11 mouse cellular contexts compared by ENCODE assay signal in the genomic region with DNA sequence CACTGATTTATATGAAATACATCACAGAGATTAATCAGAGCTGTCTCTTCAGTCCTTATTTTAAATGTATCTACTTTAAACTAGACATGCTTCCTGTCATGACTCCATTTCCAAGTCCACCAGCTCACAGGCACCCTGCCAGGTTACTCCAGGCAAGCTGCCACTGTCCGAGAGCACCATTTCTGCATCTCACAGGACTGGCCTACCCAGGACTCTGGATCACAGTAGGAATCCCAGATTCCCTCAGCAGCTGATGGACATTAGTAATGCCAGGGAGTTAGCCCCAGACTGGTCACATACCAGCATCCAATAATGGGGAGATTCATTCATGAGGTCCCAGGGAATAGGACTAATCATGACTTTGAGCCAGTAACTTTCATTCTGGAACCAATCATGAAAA. TPM values are rescaled to one million over a fixed set of nuclear protein-coding genes. Genes with fewer than 3 reads are reported as not detected.
DNase-seq lines count a peak whose midpoint lies in the region; ATAC-seq lines count a peak whose summit lies in the region.
"Had no signal": no experiment of that assay in that cellular context is flagged by ENCODE, and none has a peak within 500 bp of the region (broad histone marks: within the 10 kb centered on the region; RNA-seq: fewer than 3 reads in every experiment).

No protein-coding gene starts in this region.

- no peak overlapping the region for H3K27ac ChIP-seq in kidney, embryonic 14.5 days (ENCODE audit: low read depth, low read length)
- H3K27ac ChIP-seq: limb, embryonic 15.5 days; neural tube, embryonic 15.5 days had no signal

- H3K4me2 ChIP-seq in kidney, embryonic 14.5 days (replicated peaks; ENCODE audit: low read depth, low read length): no peak overlapping the region
- H3K4me2 ChIP-seq: limb, embryonic 15.5 days; neural tube, embryonic 15.5 days had no signal

- 75% methylated on average over 1 of the region's 1 CpGs for WGBS in kidney, embryonic 14.5 days

- no peak for ATAC-seq in kidney, embryonic 14.5 days (ENCODE audit: low FRiP score, low TSS enrichment)
- ATAC-seq in megakaryocyte progenitor cell, adult 5-6 weeks (replicated peaks; ENCODE audit: poor library complexity): no peak
- ATAC-seq: Patski had no signal

- H3K36me3 ChIP-seq in kidney, embryonic 14.5 days (ENCODE audit: control insufficient read depth, insufficient read depth, low read length): no peaks in the 10 kb centered on the region
- H3K36me3 ChIP-seq: limb, embryonic 15.5 days; neural tube, embryonic 15.5 days had no signal

- DNase-seq in adrenal gland, postnatal 14 days: peak; percentile 41
- no peak for DNase-seq in adrenal gland, postnatal 4 days (ENCODE audit: low spot score in 2 of 2)
- DNase-seq in kidney, adult 9 months: peak; percentile 7
- peak; percentile 2 for DNase-seq in 3T3-L1 (ENCODE audit: low read depth, low spot score)
- DNase-seq in cerebellum, adult 9-10 months: peak; percentile 84
- DNase-seq in thymus, postnatal 4 days: no peak

- no peaks in the 10 kb centered on the region for H3K9me3 ChIP-seq in kidney, embryonic 14.5 days (ENCODE audit: control insufficient read depth, low read length)
- H3K9me3 ChIP-seq: limb, embryonic 15.5 days; neural tube, embryonic 15.5 days had no signal

- no peaks in the 10 kb centered on the region for H3K4me1 ChIP-seq in kidney, embryonic 14.5 days (ENCODE audit: control insufficient read depth, insufficient read depth, low read length)

- no peaks in the 10 kb centered on the region for H3K27me3 ChIP-seq in kidney, embryonic 14.5 days (ENCODE audit: control insufficient read depth, insufficient read depth, low read length)
- H3K27me3 ChIP-seq: limb, embryonic 15.5 days; neural tube, embryonic 15.5 days had no signal

- H3K4me3 ChIP-seq in kidney, embryonic 14.5 days (ENCODE audit: low read length): no peak overlapping the region
- H3K4me3 ChIP-seq: limb, embryonic 15.5 days; neural tube, embryonic 15.5 days had no signal

- H3K9ac ChIP-seq in kidney, embryonic 14.5 days (ENCODE audit: low read depth, low read length): no peak overlapping the region
- H3K9ac ChIP-seq: limb, embryonic 15.5 days; neural tube, embryonic 15.5 days had no signal

RNA-seq across cellular contexts. Expression of a gene that starts 54.7 kb away (rescaled TPM):
- total RNA-seq in adrenal gland, postnatal 14 days (2021): 3.4 and 3.5 TPM in 2 replicates
- 1 to 10 TPM; 6.2 to 7.6 TPM for total RNA-seq in adrenal gland, postnatal 4 days (2021)
- polyA plus RNA-seq in kidney, embryonic 14.5 days (2014; fragmentation: Nextera tagmentation; extraction: Ambion mirVana): 2.5 and 3.0 TPM in 2 replicates
- total RNA-seq in megakaryocyte progenitor cell, adult 5-6 weeks (2015): not detected in 2 replicates
- not detected in 2 replicates for total RNA-seq in megakaryocyte progenitor cell, adult 5-6 weeks (2017)

Comparison
In these comparisons a context has a peak if more than half of its experiments do, and no peak if none do; other contexts are left out.
1. DNase-seq: peak in adrenal gland, postnatal 14 days (single experiment), kidney, adult 9 months (single experiment), 3T3-L1 (single experiment) and cerebellum, adult 9-10 months (single experiment); none in adrenal gland, postnatal 4 days (0 of 2) and thymus, postnatal 4 days (single experiment).